In genomic region chr10:90380704-90381339, GRCm38 (mm10) we compare ENCODE assay signal across 14 mouse cellular contexts.
DNase-seq lines count a peak whose midpoint lies in the region; ATAC-seq and TF ChIP-seq lines count a peak whose summit lies in the region.
"Had no signal": no experiment of that assay in that cellular context is flagged by ENCODE, and none has a peak within 500 bp of the region (broad histone marks: within the 10 kb centered on the region; RNA-seq: fewer than 3 reads in every experiment).

No protein-coding gene starts in this region.

- TF ChIP-seq CTCF in olfactory bulb, adult 2 months (IDR thresholded peaks at IDR 0.05; ENCODE audit: insufficient read depth, low read depth, low read length) = no peak

- peak; percentile 24; the same call in 1 of the 2 replicates for ATAC-seq in forebrain, embryonic 13.5 days
- ATAC-seq in hindbrain, embryonic 16.5 days = peak; percentile 63; the same call in 1 of the 2 replicates
- ATAC-seq: lung, postnatal 0 days had no signal

- no peak overlapping the region for H3K9ac ChIP-seq in forebrain, embryonic 13.5 days
- no peak overlapping the region for H3K9ac ChIP-seq in hindbrain, embryonic 16.5 days (ENCODE audit: low read depth, low read length)

- H3K4me2 ChIP-seq in forebrain, embryonic 13.5 days = no peak overlapping the region
- H3K4me2 ChIP-seq in hindbrain, embryonic 16.5 days (ENCODE audit: low read length) = no peak overlapping the region

- H3K27ac ChIP-seq in forebrain, embryonic 13.5 days = no peak overlapping the region
- H3K27ac ChIP-seq in forebrain, embryonic 10.5 days = no peak overlapping the region
- no peak overlapping the region for H3K27ac ChIP-seq in hindbrain, embryonic 16.5 days (ENCODE audit: low read depth, low read length)
- peak overlapping the region; percentile 80; the same call in 1 of the 2 replicates for H3K27ac ChIP-seq in olfactory bulb, adult 2 months (ENCODE audit: insufficient read depth, low read depth, low read length)

- no peak overlapping the region for H3K4me3 ChIP-seq in forebrain, embryonic 13.5 days
- H3K4me3 ChIP-seq in forebrain, embryonic 10.5 days = no peak overlapping the region
- no peak overlapping the region for H3K4me3 ChIP-seq in hindbrain, embryonic 16.5 days (ENCODE audit: low read length)
- H3K4me3 ChIP-seq in olfactory bulb, adult 2 months (ENCODE audit: insufficient read depth, low read depth, low read length) = no peak overlapping the region

- 45% methylated on average over 8 of the region's 8 CpGs for WGBS in forebrain, embryonic 13.5 days
- WGBS in forebrain, embryonic 10.5 days = 72% methylated on average over 8 of the region's 8 CpGs
- WGBS in hindbrain, embryonic 16.5 days = 49% methylated on average over 8 of the region's 8 CpGs
- WGBS in olfactory bulb, adult 2 months = 28% methylated on average over 8 of the region's 8 CpGs

- H3K36me3 ChIP-seq in forebrain, embryonic 13.5 days (ENCODE audit: poor library complexity, severe bottlenecking) = no peaks in the 10 kb centered on the region
- H3K36me3 ChIP-seq in forebrain, embryonic 10.5 days (replicated peaks) = no peaks in the 10 kb centered on the region
- H3K36me3 ChIP-seq in hindbrain, embryonic 16.5 days (ENCODE audit: control insufficient read depth, insufficient read depth, low read length) = no peaks in the 10 kb centered on the region

- peaks cover 10% of the 10 kb centered on the region for H3K4me1 ChIP-seq in forebrain, embryonic 13.5 days
- H3K4me1 ChIP-seq in forebrain, embryonic 10.5 days = peaks cover 11% of the 10 kb centered on the region
- H3K4me1 ChIP-seq in hindbrain, embryonic 16.5 days (ENCODE audit: control insufficient read depth, insufficient read depth, low read depth, low read length) = no peaks in the 10 kb centered on the region; the same call in 1 of the 2 replicates
- peaks cover 5% of the 10 kb centered on the region; the same call in 1 of the 2 replicates for H3K4me1 ChIP-seq in olfactory bulb, adult 2 months (ENCODE audit: control insufficient read depth, insufficient read depth, low read length)

- no peaks in the 10 kb centered on the region for H3K9me3 ChIP-seq in forebrain, embryonic 13.5 days (replicated peaks)
- no peaks in the 10 kb centered on the region for H3K9me3 ChIP-seq in forebrain, embryonic 10.5 days
- H3K9me3 ChIP-seq in hindbrain, embryonic 16.5 days (ENCODE audit: control insufficient read depth, low read length) = no peaks in the 10 kb centered on the region

- TF ChIP-seq POLR2A in olfactory bulb, adult 2 months (IDR thresholded peaks at IDR 0.05; ENCODE audit: insufficient read depth, low read depth, low read length) = no peak

- DNase-seq in forebrain, embryonic 10.5 days (ENCODE audit: extremely low spot score, low spot score) = no peak
- peak; percentile 6 for DNase-seq in retina, embryonic 14.5 days (ENCODE audit: low spot score)
- no peak for DNase-seq in retina, postnatal 1 day
- DNase-seq in spleen, postnatal 14 days (ENCODE audit: low spot score in 2 of 2) = no peak
- no peak for DNase-seq in urinary bladder, postnatal 36 days (ENCODE audit: low spot score in 2 of 2)
- DNase-seq: cerebellum, adult 9-11 months; heart, adult 18-20 months; heart, postnatal 10 days; kidney, adult 11 months; thymus, adult 18-20 months had no signal

- no peaks in the 10 kb centered on the region for H3K27me3 ChIP-seq in forebrain, embryonic 13.5 days
- no peaks in the 10 kb centered on the region for H3K27me3 ChIP-seq in forebrain, embryonic 10.5 days (ENCODE audit: poor library complexity, severe bottlenecking)
- no peaks in the 10 kb centered on the region for H3K27me3 ChIP-seq in hindbrain, embryonic 16.5 days (replicated peaks; ENCODE audit: control insufficient read depth, insufficient read depth, low read length)
